Mouse (Mus musculus): ENCODE results near the gene Gng2. TPM values are rescaled to one million over a fixed set of nuclear protein-coding genes. Genes with fewer than 3 reads are reported as not detected.
A peak's percentile ranks its signal among the peaks of the same experiment; 100 is the strongest.

The Gng2 gene
- polyA plus RNA-seq, 1 experiment from 2014 or later, result 390 TPM

GRCm38 (mm10) chr14:19950812-19951211, 26.6 kb downstream of the Gng2 start:
- no peak overlapping the region for H3K27ac ChIP-seq
- WGBS, result 93% methylated on average over 4 of the region's 4 CpGs
- H3K9ac ChIP-seq, result no peak overlapping the region
- H3K27me3 ChIP-seq, result no peaks in the 10 kb centered on the region
- H3K9me3 ChIP-seq, result no peaks in the 10 kb centered on the region
- no peak overlapping the region for H3K4me3 ChIP-seq
- H3K36me3 ChIP-seq, result peaks cover 37% of the 10 kb centered on the region
- ATAC-seq (ENCODE audit: low FRiP score), result no peak
- peaks cover 11% of the 10 kb centered on the region; the same call in 1 of the 2 replicates for H3K4me1 ChIP-seq (replicated peaks)
- no peak overlapping the region for H3K4me2 ChIP-seq

GRCm38 (mm10) chr14:19949475-19949874, 28.0 kb downstream of the Gng2 start:
- no peaks in the 10 kb centered on the region for H3K9me3 ChIP-seq
- H3K27ac ChIP-seq, result no peak overlapping the region
- no peak overlapping the region for H3K4me3 ChIP-seq
- no peak overlapping the region for H3K9ac ChIP-seq
- peaks cover 26% of the 10 kb centered on the region for H3K36me3 ChIP-seq
- no peak overlapping the region for H3K4me2 ChIP-seq
- 95% methylated on average over 2 of the region's 2 CpGs for WGBS
- peaks cover 20% of the 10 kb centered on the region for H3K4me1 ChIP-seq (replicated peaks)
- no peaks in the 10 kb centered on the region for H3K27me3 ChIP-seq
- ATAC-seq (ENCODE audit: low FRiP score), result no peak

GRCm38 (mm10) chr14:19946221-19946620, 31.2 kb downstream of the Gng2 start:
- Histone ChIP-seq H3K36me3 (peaks cover 13% of the 10 kb centered on the region), H3K4me1 (replicated peaks) (peaks cover 39% of the 10 kb centered on the region), H3K27me3 (no peaks in the 10 kb centered on the region), H3K4me3 (no peak overlapping the region), H3K27ac (no peak overlapping the region), H3K9me3 (no peaks in the 10 kb centered on the region), H3K9ac (no peak overlapping the region), H3K4me2 (no peak overlapping the region)
- ATAC-seq (ENCODE audit: low FRiP score), result no peak
- 88% methylated on average over 7 of the region's 7 CpGs for WGBS

GRCm38 (mm10) chr14:19942732-19943131, 34.7 kb downstream of the Gng2 start:
- Histone ChIP-seq H3K9me3 (no peaks in the 10 kb centered on the region), H3K27me3 (no peaks in the 10 kb centered on the region), H3K4me2 (no peak overlapping the region), H3K27ac (peak overlapping the region; percentile 70), H3K36me3 (no peaks in the 10 kb centered on the region; the same call in 1 of the 2 replicates), H3K4me1 (replicated peaks) (peaks cover 43% of the 10 kb centered on the region), H3K9ac (no peak overlapping the region), H3K4me3 (no peak overlapping the region)
- WGBS, result 26% methylated on average over 3 of the region's 3 CpGs
- no peak for ATAC-seq (ENCODE audit: low FRiP score)

- no peaks in the 10 kb centered on the region for H3K9me3 ChIP-seq
- peak; percentile 71 for ATAC-seq (ENCODE audit: low FRiP score)
- H3K36me3 ChIP-seq, result no peaks in the 10 kb centered on the region; the same call in 1 of the 2 replicates
- H3K27ac ChIP-seq, result peak overlapping the region; percentile 70; the same call in 1 of the 2 replicates
- 23% methylated on average over 4 of the region's 4 CpGs for WGBS
- H3K4me2 ChIP-seq, result no peak overlapping the region
- peaks cover 43% of the 10 kb centered on the region for H3K4me1 ChIP-seq (replicated peaks)
- no peak overlapping the region for H3K4me3 ChIP-seq
- no peaks in the 10 kb centered on the region for H3K27me3 ChIP-seq
- H3K9ac ChIP-seq, result 0 out of 2 replicates have a peak overlapping the region, but pooled peaks have one; percentile 19
Measured at GRCm38 (mm10) chr14:19942329-19942728, 35.1 kb downstream of the Gng2 start.

GRCm38 (mm10) chr14:19940066-19940465, 37.4 kb downstream of the Gng2 start:
- ATAC-seq (ENCODE audit: low FRiP score), result no peak
- no peak overlapping the region for H3K9ac ChIP-seq

GRCm38 (mm10) chr14:19938545-19938944, 38.9 kb downstream of the Gng2 start:
- Histone ChIP-seq H3K36me3 (peaks cover 6% of the 10 kb centered on the region), H3K27ac (no peak overlapping the region; the same call in 1 of the 2 replicates), H3K4me1 (replicated peaks) (peaks cover 32% of the 10 kb centered on the region), H3K4me2 (no peak overlapping the region), H3K9me3 (no peaks in the 10 kb centered on the region), H3K9ac (no peak overlapping the region), H3K4me3 (no peak overlapping the region), H3K27me3 (no peaks in the 10 kb centered on the region)
- ATAC-seq (ENCODE audit: low FRiP score), result no peak
- 87% methylated on average over 5 of the region's 5 CpGs for WGBS

More at GRCm38 (mm10) chr14:19940066-19940465, 37.4 kb downstream of the Gng2 start:
- Histone ChIP-seq H3K4me1 (replicated peaks) (peaks cover 34% of the 10 kb centered on the region), H3K9me3 (no peaks in the 10 kb centered on the region), H3K4me2 (no peak overlapping the region), H3K36me3 (peaks cover 3% of the 10 kb centered on the region), H3K27ac (no peak overlapping the region), H3K27me3 (no peaks in the 10 kb centered on the region), H3K4me3 (no peak overlapping the region)
- WGBS, result 90% methylated on average over 1 of the region's 1 CpGs

GRCm38 (mm10) chr14:19935084-19935483, 42.3 kb downstream of the Gng2 start:
- Histone ChIP-seq H3K4me1 (replicated peaks) (peaks cover 14% of the 10 kb centered on the region), H3K9ac (no peak overlapping the region), H3K4me3 (no peak overlapping the region), H3K27ac (no peak overlapping the region), H3K36me3 (peaks cover 21% of the 10 kb centered on the region), H3K4me2 (no peak overlapping the region), H3K9me3 (no peaks in the 10 kb centered on the region), H3K27me3 (no peaks in the 10 kb centered on the region)
- 94% methylated on average over 3 of the region's 3 CpGs for WGBS
- ATAC-seq (ENCODE audit: low FRiP score), result no peak

GRCm38 (mm10) chr14:19933314-19933713, 44.1 kb downstream of the Gng2 start:
- Histone ChIP-seq H3K4me3 (no peak overlapping the region), H3K9ac (no peak overlapping the region), H3K27me3 (no peaks in the 10 kb centered on the region), H3K36me3 (peaks cover 28% of the 10 kb centered on the region), H3K4me2 (no peak overlapping the region), H3K9me3 (no peaks in the 10 kb centered on the region), H3K4me1 (replicated peaks) (peaks cover 14% of the 10 kb centered on the region), H3K27ac (no peak overlapping the region)
- no peak for ATAC-seq (ENCODE audit: low FRiP score)
- 85% methylated on average over 6 of the region's 6 CpGs for WGBS

GRCm38 (mm10) chr14:19927879-19928278, 49.5 kb downstream of the Gng2 start:
- Histone ChIP-seq H3K36me3 (peaks cover 40% of the 10 kb centered on the region), H3K4me2 (no peak overlapping the region), H3K9ac (no peak overlapping the region), H3K9me3 (no peaks in the 10 kb centered on the region), H3K4me3 (no peak overlapping the region), H3K27ac (0 out of 2 replicates have a peak overlapping the region, but pooled peaks have one; percentile 18), H3K4me1 (replicated peaks) (0 out of 2 replicates have a peak, but pooled peaks cover 12% of the 10 kb centered on the region), H3K27me3 (no peaks in the 10 kb centered on the region)
- no peak for ATAC-seq (ENCODE audit: low FRiP score)
- WGBS, result 35% methylated on average over 6 of the region's 6 CpGs

- Histone ChIP-seq H3K4me2 (no peak overlapping the region), H3K9ac (no peak overlapping the region), H3K27me3 (no peaks in the 10 kb centered on the region), H3K27ac (no peak overlapping the region), H3K9me3 (no peaks in the 10 kb centered on the region), H3K4me3 (no peak overlapping the region), H3K4me1 (replicated peaks) (0 out of 2 replicates have a peak, but pooled peaks cover 14% of the 10 kb centered on the region), H3K36me3 (peaks cover 40% of the 10 kb centered on the region)
- WGBS, result 69% methylated on average over 2 of the region's 2 CpGs
- no peak for ATAC-seq (ENCODE audit: low FRiP score)
Measured at GRCm38 (mm10) chr14:19927156-19927555, 50.3 kb downstream of the Gng2 start.

GRCm38 (mm10) chr14:19926312-19926711, 51.1 kb downstream of the Gng2 start:
- WGBS, result 83% methylated on average over 8 of the region's 8 CpGs
- peaks cover 23% of the 10 kb centered on the region for H3K4me1 ChIP-seq (replicated peaks)
- H3K9ac ChIP-seq, result no peak overlapping the region
- H3K4me2 ChIP-seq, result no peak overlapping the region
- no peaks in the 10 kb centered on the region for H3K9me3 ChIP-seq
- ATAC-seq (ENCODE audit: low FRiP score), result no peak
- no peak overlapping the region for H3K27ac ChIP-seq
- H3K36me3 ChIP-seq, result peaks cover 33% of the 10 kb centered on the region
- H3K27me3 ChIP-seq, result no peaks in the 10 kb centered on the region
- H3K4me3 ChIP-seq, result no peak overlapping the region

GRCm38 (mm10) chr14:19925157-19925556, 52.3 kb downstream of the Gng2 start:
- H3K9ac ChIP-seq, result no peak overlapping the region
- H3K36me3 ChIP-seq, result peaks cover 30% of the 10 kb centered on the region
- no peak for ATAC-seq (ENCODE audit: low FRiP score)
- peaks cover 33% of the 10 kb centered on the region for H3K4me1 ChIP-seq (replicated peaks)
- no peaks in the 10 kb centered on the region for H3K27me3 ChIP-seq
- H3K4me2 ChIP-seq, result no peak overlapping the region
- WGBS, result 79% methylated on average over 6 of the region's 6 CpGs
- no peak overlapping the region for H3K27ac ChIP-seq
- H3K9me3 ChIP-seq, result no peaks in the 10 kb centered on the region
- H3K4me3 ChIP-seq, result no peak overlapping the region
